Mouse (Mus musculus): ENCODE data around the gene 4933402N03Rik.
A peak's percentile ranks its signal among the peaks of the same experiment; 100 is the strongest.

4933402N03Rik gene

GRCm38 (mm10) chr7:131146214-131146613 is at the start of gene 4933402N03Rik:
4933402N03Rik (minus strand) TSS chr7:131146314.
- no peak for DNase-seq (ENCODE audit: low spot score)

GRCm38 (mm10) chr7:131187996-131188395 is 41.9 kb upstream of the 4933402N03Rik start:
- no peak for DNase-seq (ENCODE audit: low spot score)

DNA sequence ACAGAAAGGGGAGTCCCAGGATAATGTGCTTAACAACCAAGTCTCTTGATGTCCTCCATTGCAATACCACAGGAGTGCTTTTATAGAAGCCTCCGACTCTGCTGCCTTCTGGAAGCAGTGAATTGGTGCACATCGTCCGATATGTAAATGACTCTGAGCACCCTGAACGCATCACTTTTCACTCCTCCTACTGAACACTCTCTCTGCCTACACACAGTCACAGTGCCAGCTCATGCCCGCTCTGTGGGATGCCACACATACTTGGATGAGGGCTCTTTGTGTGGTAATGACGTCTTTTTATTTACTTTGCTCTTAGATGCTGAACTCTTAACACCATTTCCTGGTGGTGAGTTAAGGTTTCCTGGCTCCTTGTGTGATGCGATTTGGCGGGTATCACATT is 40.9 kb upstream of the 4933402N03Rik start:
- no peak for DNase-seq (ENCODE audit: low spot score)

DNA sequence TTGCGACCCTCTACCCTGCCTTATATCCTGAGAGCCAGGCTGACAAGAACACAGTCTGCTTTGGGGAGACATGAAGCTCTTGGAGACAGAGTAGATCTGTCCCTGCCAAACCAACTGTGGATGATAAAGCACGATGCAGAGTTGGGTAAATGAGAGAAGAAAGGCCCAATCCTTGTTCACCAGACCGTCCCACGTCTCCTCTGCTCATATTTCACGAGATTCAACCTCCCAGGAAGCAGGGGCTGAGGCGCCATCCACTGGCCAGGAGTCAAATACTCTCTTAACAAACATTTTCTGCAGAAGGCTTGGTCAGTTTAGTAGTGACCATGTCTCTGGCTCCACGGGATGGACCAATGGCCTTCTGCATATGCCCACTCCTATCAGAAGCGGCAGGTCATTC is 38.2 kb upstream of the 4933402N03Rik start:
- peak; percentile 5 for DNase-seq (ENCODE audit: low spot score)

GRCm38 (mm10) chr7:131182685-131183084 is 36.6 kb upstream of the 4933402N03Rik start:
- peak; percentile 62 for DNase-seq (ENCODE audit: low spot score)

- no peak for DNase-seq (ENCODE audit: low spot score)
Measured at GRCm38 (mm10) chr7:131174121-131174520, 28.0 kb upstream of the 4933402N03Rik start, which contains the start of gene 5430419D17Rik. 5430419D17Rik (plus strand) TSS chr7:131174402.

DNA sequence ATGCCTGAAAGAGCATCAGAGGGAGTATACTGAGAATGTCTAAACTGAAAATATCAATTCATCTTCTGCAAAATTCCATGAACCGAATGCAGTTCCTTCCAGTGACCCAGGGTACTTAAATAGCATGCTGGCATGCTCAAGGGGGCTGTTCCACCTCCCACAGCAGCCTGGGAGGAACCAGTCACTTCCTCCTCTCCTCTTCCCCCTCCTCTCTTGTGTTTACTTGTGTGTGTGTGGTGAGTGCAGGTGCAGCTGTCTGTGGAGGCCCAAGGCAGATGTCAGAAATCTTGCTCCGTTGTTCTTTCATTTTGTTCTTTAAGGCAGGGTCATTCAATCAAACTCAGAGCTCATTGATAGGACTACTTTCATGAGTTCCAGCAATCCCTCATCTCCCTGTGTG is 23.0 kb upstream of the 4933402N03Rik start:
- DNase-seq (ENCODE audit: low spot score), result no peak

GRCm38 (mm10) chr7:131167771-131168170 is 21.7 kb upstream of the 4933402N03Rik start:
- no peak for DNase-seq (ENCODE audit: low spot score)

- no peak for DNase-seq (ENCODE audit: low spot score)
Measured at GRCm38 (mm10) chr7:131162251-131162650, 16.1 kb upstream of the 4933402N03Rik start.

- no peak for DNase-seq (ENCODE audit: low spot score)
Measured at GRCm38 (mm10) chr7:131153044-131153443, 6.9 kb upstream of the 4933402N03Rik start.

DNA sequence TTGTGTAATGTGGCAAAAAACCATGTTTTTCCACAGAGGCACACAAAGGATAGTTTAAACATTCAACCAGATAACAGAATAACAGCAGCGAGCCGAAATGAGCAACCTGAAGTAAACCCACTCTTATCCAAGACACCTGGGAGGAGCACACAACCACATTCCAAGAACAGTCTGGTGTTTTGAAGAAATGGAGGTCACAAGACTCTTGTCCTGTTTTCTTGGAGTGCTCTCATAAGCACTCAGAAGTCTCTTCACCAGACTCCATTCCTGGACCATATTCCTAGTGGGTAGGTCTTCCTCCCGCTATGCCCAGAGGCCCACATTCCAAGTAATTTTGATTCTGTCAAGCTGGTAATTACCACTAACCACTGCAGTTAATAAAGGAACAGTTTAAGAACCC is 4.1 kb upstream of the 4933402N03Rik start:
- DNase-seq (ENCODE audit: low spot score), result no peak

DNA sequence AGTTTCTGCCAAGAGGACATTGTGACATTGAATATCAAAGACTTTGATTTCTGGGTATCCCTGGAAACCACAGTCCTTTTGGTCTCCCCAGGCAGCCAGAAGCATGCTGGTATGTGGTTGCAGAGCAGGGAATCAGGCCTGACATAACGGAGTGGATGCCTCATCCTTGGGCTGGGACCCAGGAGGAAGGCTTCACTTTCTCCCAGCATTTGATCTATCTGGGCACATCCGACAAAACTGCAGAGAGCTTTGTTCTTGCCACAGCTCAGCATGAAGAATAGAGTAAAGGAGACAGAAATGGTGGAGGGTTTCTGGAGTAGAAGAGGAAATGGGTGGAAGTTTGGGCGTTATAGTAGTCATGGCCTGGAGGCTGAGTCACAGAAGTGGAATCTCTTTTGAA is 12.9 kb downstream of the 4933402N03Rik start:
- no peak for DNase-seq (ENCODE audit: low spot score)

GRCm38 (mm10) chr7:131130021-131130420 is 16.1 kb downstream of the 4933402N03Rik start:
- DNase-seq (ENCODE audit: low spot score), result no peak

- no peak for DNase-seq (ENCODE audit: low spot score)
Measured at GRCm38 (mm10) chr7:131122210-131122807, 23.8 kb downstream of the 4933402N03Rik start.

- no peak for DNase-seq (ENCODE audit: low spot score)
Measured at GRCm38 (mm10) chr7:131114434-131114833, 31.7 kb downstream of the 4933402N03Rik start.

DNA sequence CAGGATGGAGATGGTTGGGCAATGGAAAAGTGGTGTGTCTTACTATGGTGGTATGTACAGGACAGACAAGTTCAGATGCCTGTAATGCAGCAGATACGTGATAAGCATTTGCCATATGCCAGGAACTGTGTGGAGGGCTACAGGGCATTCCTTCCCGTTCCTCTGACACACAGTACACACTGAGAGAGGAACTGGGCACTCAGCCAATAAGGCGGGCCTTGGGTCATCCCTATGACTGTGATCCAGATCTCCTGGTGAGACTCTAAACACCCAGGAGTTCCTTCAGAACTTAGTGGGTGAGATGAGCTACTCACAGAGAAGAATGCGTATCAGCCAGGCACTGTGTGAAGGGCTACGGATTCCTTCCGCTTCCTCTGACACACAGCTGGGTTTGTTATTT is 32.4 kb downstream of the 4933402N03Rik start:
- no peak for DNase-seq (ENCODE audit: low spot score)

GRCm38 (mm10) chr7:131112486-131112885 is 33.6 kb downstream of the 4933402N03Rik start:
- DNase-seq (ENCODE audit: low spot score), result peak; percentile 86

Measured in retina, embryonic 14.5 days (tissue).